Mouse (Mus musculus) MEL (cell line): ENCODE data around the gene Drc3.

Source experiments
- EP300 ChIP-seq, 2 experiments: IDR thresholded peaks; 2 replicates each; pipeline ENCODE4 v1.6.1; 2011; ENCODE audit warnings: improper control_type of control experiment in 2 of 2, low read length in 2 of 2, low read depth in 1 of 2, mild to moderate bottlenecking in 1 of 2
- HCFC1 ChIP-seq: IDR thresholded peaks from 2 replicates; pipeline ENCODE4 v1.6.1; 2012; ENCODE audit warnings: low read depth, mild to moderate bottlenecking, inconsistent platforms, low read length, improper control_type of control experiment, moderate library complexity
- MAFK ChIP-seq: IDR thresholded peaks from 2 replicates; pipeline ENCODE4 v1.6.1; 2011; ENCODE audit warnings: low read depth, mild to moderate bottlenecking, low read length, improper control_type of control experiment, borderline replicate concordance
- MAX ChIP-seq: IDR thresholded peaks from 2 replicates; pipeline ENCODE4 v1.6.1; 2011; ENCODE audit warnings: low read length, improper control_type of control experiment
- MYC ChIP-seq: IDR thresholded peaks from 2 replicates; pipeline ENCODE4 v1.6.1; 2011; ENCODE audit warnings: low read depth, mild to moderate bottlenecking, low read length, improper control_type of control experiment, moderate library complexity
- POLR2A ChIP-seq, 2 experiments: IDR thresholded peaks; 2 replicates each; pipeline ENCODE4 v1.6.1; 2011 to 2012; ENCODE audit warnings: low read length in 2 of 2, mild to moderate bottlenecking in 2 of 2, control low read depth in 1 of 2, improper control_type of control experiment in 1 of 2, low read depth in 1 of 2, moderate library complexity in 1 of 2; ENCODE audit not compliant: control insufficient read depth in 1 of 2, insufficient read depth in 1 of 2, poor library complexity in 1 of 2
- UBTF ChIP-seq: IDR thresholded peaks from 2 replicates; pipeline ENCODE4 v1.6.1; 2012; ENCODE audit warnings: low read depth, mild to moderate bottlenecking, inconsistent platforms, low read length, improper control_type of control experiment, moderate library complexity, borderline replicate concordance; ENCODE audit not compliant: insufficient read depth

DNA sequence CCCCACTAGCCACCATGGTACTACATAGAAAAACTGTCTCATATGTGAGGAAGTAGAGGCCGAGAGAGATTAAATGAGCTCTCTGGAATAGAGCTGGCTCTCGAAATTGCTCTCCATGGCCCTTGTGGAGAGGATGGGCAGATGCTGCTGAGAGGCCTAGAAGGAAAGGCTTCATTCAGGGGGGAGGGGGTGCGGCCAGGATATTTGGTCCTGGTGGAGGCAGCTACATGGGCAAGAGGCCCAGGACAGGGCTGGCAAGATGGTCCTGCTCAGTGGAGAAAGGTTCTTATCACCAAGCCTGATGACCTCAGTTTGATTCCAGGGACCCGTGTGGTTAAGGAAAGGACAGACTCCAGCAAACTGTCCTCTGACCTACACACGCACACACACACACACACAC is 32.8 kb downstream of the Drc3 start:
- TF ChIP-seq POLR2A (IDR thresholded peaks at IDR 0.05; ENCODE audit: control insufficient read depth in 1 of 2, insufficient read depth in 1 of 2, low read depth in 1 of 2, low read length in 2 of 2, poor library complexity in 1 of 2), result no peak
- no peak for TF ChIP-seq MAX
- no peak for TF ChIP-seq MYC
- TF ChIP-seq UBTF, result no peak
- TF ChIP-seq MAFK, result no peak
- TF ChIP-seq EP300 (IDR thresholded peaks at IDR 0.05; ENCODE audit: low read depth in 1 of 2, low read length in 2 of 2), result no peak
- no peak for TF ChIP-seq HCFC1
